Mouse (Mus musculus): ENCODE results near the gene Scyl1.
"Not testable (repeated sequence)": the region's sequence is repeated elsewhere in the genome, so short reads cannot be mapped to it uniquely, and the experiment has no call there.

GRCm38 (mm10) chr19:5814048-5814447, 42.8 kb upstream of the Scyl1 start:
- not testable (repeated sequence) for TF ChIP-seq CTCF (IDR thresholded peaks at IDR 0.05; ENCODE audit: extremely low read depth, insufficient read length, insufficient replicate concordance, low read depth, low read length); POLR2A (IDR thresholded peaks at IDR 0.05; ENCODE audit: low read depth, low read length)

Data from small intestine, adult 2 months (tissue).